11 mouse cellular contexts compared by ENCODE assay signal in genomic region chr2:55479933-55480601, GRCm38 (mm10). TPM values are rescaled to one million over a fixed set of nuclear protein-coding genes. Genes with fewer than 3 reads are reported as not detected.
DNase-seq lines count a peak whose midpoint lies in the region; ATAC-seq lines count a peak whose summit lies in the region.
"Had no signal": no experiment of that assay in that cellular context is flagged by ENCODE, and none has a peak within 500 bp of the region (broad histone marks: within the 10 kb centered on the region; RNA-seq: fewer than 3 reads in every experiment).

No protein-coding gene starts in this region.

- ATAC-seq in intestine, embryonic 16.5 days: no peak

- no peak overlapping the region for H3K27ac ChIP-seq in intestine, embryonic 16.5 days (ENCODE audit: low read length)
- H3K27ac ChIP-seq: limb, embryonic 13.5 days had no signal

- H3K36me3 ChIP-seq in intestine, embryonic 16.5 days (ENCODE audit: control insufficient read depth, insufficient read depth, low read length): no peaks in the 10 kb centered on the region
- H3K36me3 ChIP-seq: limb, embryonic 13.5 days had no signal

- no peak overlapping the region for H3K4me2 ChIP-seq in intestine, embryonic 16.5 days (ENCODE audit: low read depth, low read length)
- H3K4me2 ChIP-seq: limb, embryonic 13.5 days had no signal

- 79% methylated on average over 4 of the region's 4 CpGs for WGBS in intestine, embryonic 16.5 days

- peak; percentile 12 for DNase-seq in gastrocnemius, postnatal 14 days
- DNase-seq in gastrocnemius, postnatal 10 days: no peak
- DNase-seq in adipocyte (ENCODE audit: low spot score): peak; percentile 73
- DNase-seq in cerebellum, postnatal 36 days: peak; percentile 69 to 81
- peak; percentile 50 to 52 for DNase-seq in layer of hippocampus, adult 8-10 months (ENCODE audit: low spot score in 2 of 2)
- no peak for DNase-seq in adrenal gland, postnatal 25 days
- no peak for DNase-seq in urinary bladder, postnatal 14 days (ENCODE audit: low spot score)

- H3K4me1 ChIP-seq in intestine, embryonic 16.5 days (ENCODE audit: control insufficient read depth, insufficient read depth, low read length): no peaks in the 10 kb centered on the region
- H3K4me1 ChIP-seq: limb, embryonic 13.5 days had no signal

- no peak overlapping the region for H3K9ac ChIP-seq in intestine, embryonic 16.5 days (ENCODE audit: low read depth, low read length)
- H3K9ac ChIP-seq: limb, embryonic 13.5 days had no signal

- no peak overlapping the region for H3K4me3 ChIP-seq in intestine, embryonic 16.5 days (ENCODE audit: low read length)
- H3K4me3 ChIP-seq: limb, embryonic 13.5 days had no signal

- no peaks in the 10 kb centered on the region for H3K9me3 ChIP-seq in intestine, embryonic 16.5 days (ENCODE audit: control insufficient read depth, low read length)
- H3K9me3 ChIP-seq: limb, embryonic 13.5 days had no signal

- intact Hi-C loops in gastrocnemius, postnatal 14 days (cut with DNase I; ENCODE audit: low total_unique reads): no loop called here

- H3K27me3 ChIP-seq in intestine, embryonic 16.5 days (replicated peaks; ENCODE audit: control insufficient read depth, insufficient read depth, low read length): no peaks in the 10 kb centered on the region
- H3K27me3 ChIP-seq: CH12.LX; limb, embryonic 13.5 days had no signal

RNA-seq across cellular contexts. Expression of gene Kcnj3, which starts 44.3 kb away (rescaled TPM):
- total RNA-seq in gastrocnemius, postnatal 14 days (2021): under 1 TPM; 0.29 to 0.51 TPM
- total RNA-seq in gastrocnemius, postnatal 10 days (2021): 1 to 10 TPM; 1.0 to 1.4 TPM
- total RNA-seq in layer of hippocampus, adult 8-10 months (2022): 100 to 1,000 TPM; 106 to 119 (median 108) TPM
- polyA plus RNA-seq in intestine, embryonic 16.5 days (2015; fragmentation: Nextera tagmentation; extraction: Ambion mirVana): 0.26 and 0.27 TPM in 2 replicates
- total RNA-seq in adrenal gland, postnatal 25 days (2021): 0.24 and 0.94 TPM in 2 replicates
- total RNA-seq: CH12.LX; monocyte, adult 5-6 weeks had no signal

Comparison
In these comparisons a context has a peak if more than half of its experiments do, and no peak if none do; other contexts are left out.
1. DNase-seq: peak in gastrocnemius, postnatal 14 days (single experiment), adipocyte (single experiment), cerebellum, postnatal 36 days (2 of 2) and layer of hippocampus, adult 8-10 months (2 of 2); none in gastrocnemius, postnatal 10 days (single experiment), adrenal gland, postnatal 25 days (single experiment) and urinary bladder, postnatal 14 days (single experiment).
2. RNA of gene Kcnj3, which starts 44.3 kb away (total RNA-seq): 106 to 119 TPM in layer of hippocampus, adult 8-10 months; 1.0 to 1.4 TPM in gastrocnemius, postnatal 10 days, 0.24 to 0.94 TPM in adrenal gland, postnatal 25 days and 0.29 to 0.51 TPM in gastrocnemius, postnatal 14 days; every median in the first group is over 10 times any median in the second.